Mouse (Mus musculus): ENCODE measurements at regions not wholly inside any gene's neighbourhood (a gene's known extent, or its start where the extent isn't known, plus 50 kb on each side); places are given as distances from the start of the nearest gene placed in this dataset.

DNA sequence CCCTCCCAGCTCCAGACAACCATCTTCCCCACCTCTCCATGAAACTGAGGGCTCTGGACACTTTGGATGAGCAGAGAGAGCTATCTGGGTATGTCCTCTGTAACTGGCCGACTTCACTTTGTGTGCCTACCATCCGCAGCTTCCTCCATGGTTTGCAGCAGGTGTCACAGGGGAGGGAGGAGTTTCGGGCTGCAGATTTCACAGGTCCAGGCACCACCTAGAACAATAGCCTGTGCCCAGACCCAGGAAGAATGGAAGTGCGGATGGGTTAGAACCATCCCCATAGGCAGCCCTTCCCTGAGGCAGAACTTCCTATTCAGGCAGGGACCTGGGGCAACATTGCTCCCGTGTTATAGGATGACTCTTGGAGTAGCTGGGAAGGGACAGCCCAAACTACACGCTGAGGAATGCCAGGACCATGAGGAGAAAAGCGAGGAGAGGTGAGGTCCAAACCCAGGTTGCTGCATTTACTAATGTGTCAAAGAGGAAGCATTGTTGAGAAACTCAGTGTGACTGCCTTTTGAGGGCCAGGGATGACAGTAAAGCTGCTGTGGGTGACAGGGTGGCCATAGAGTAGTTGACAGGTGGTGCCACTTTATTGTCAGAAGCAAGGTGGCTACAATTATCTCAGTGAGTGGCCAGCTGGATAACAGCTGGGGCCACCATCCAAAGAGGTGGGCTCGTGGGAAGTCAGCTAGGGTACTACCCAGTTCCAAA, 51.8 kb upstream of the Klf13 start:
- no peaks in the 10 kb centered on the region for H3K36me3 ChIP-seq
- no peak overlapping the region for H3K27ac ChIP-seq
- no peaks in the 10 kb centered on the region for H3K9me3 ChIP-seq
- H3K4me3 ChIP-seq (replicated peaks): no peak overlapping the region
- no peak for ATAC-seq (ENCODE audit: insufficient read depth, low FRiP score, low read depth)
- no peak overlapping the region for H3K9ac ChIP-seq
- H3K27me3 ChIP-seq (replicated peaks): no peaks in the 10 kb centered on the region
- no peak overlapping the region for H3K4me2 ChIP-seq
- no peaks in the 10 kb centered on the region for H3K4me1 ChIP-seq
- 73% methylated on average over 8 of the region's 8 CpGs for WGBS

DNA sequence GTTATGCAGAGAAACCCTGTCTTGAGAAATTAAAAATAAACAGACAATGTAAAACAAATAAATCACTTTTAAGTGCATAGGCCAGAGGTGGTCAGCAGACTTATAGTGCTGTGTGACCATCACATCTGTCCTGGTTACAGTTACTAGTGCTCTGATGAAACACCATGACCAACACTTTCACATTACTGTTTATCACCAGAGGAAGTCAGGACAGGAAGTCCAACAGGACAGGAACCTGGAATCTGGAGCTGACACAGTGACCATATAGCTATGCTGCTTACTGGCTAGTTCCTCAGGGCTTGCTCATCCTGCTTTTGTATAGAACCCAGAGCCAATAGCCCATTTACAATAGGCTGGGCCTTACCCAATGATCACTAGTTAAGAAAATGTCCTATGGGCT, 51.0 kb upstream of the Klf13 start:
- Histone ChIP-seq H3K27me3 (replicated peaks) (no peaks in the 10 kb centered on the region), H3K27ac (no peak overlapping the region), H3K4me3 (replicated peaks) (no peak overlapping the region), H3K9me3 (no peaks in the 10 kb centered on the region), H3K4me1 (no peaks in the 10 kb centered on the region), H3K4me2 (no peak overlapping the region), H3K9ac (no peak overlapping the region), H3K36me3 (no peaks in the 10 kb centered on the region)
- ATAC-seq (ENCODE audit: insufficient read depth, low FRiP score, low read depth): no peak

Measured in stomach, embryonic 15.5 days (tissue).